Mouse (Mus musculus) ES-Bruce4 (cell line): ENCODE measurements around the gene Abca6. TPM values are rescaled to one million over a fixed set of nuclear protein-coding genes. Genes with fewer than 3 reads are reported as not detected.

Experiments used
- H3K27ac ChIP-seq: 2 replicates; pipeline ENCODE4 v1.5.1; 2012; ENCODE audit warnings: low read length, inconsistent platforms; ENCODE audit not compliant: insufficient read depth
- H3K27me3 ChIP-seq: 2 replicates; pipeline ENCODE4 v1.6.1; 2012; ENCODE audit warnings: mild to moderate bottlenecking, low read length, inconsistent platforms; ENCODE audit not compliant: control insufficient read depth, poor library complexity, insufficient read depth, severe bottlenecking
- H3K36me3 ChIP-seq: 2 replicates; pipeline ENCODE4 v1.6.1; 2012; ENCODE audit warnings: inconsistent platforms, mild to moderate bottlenecking, low read length, moderate library complexity; ENCODE audit not compliant: control insufficient read depth, poor library complexity, insufficient read depth, severe bottlenecking
- H3K4me1 ChIP-seq: one replicate; pipeline ENCODE4 v1.8.1; 2011; ENCODE audit warnings: low read length; ENCODE audit not compliant: control insufficient read depth, insufficient read depth
- H3K4me3 ChIP-seq: 2 replicates; pipeline ENCODE4 v1.5.1; 2011; ENCODE audit warnings: low read depth, mild to moderate bottlenecking, low read length
- H3K9ac ChIP-seq: 2 replicates; pipeline ENCODE4 v1.6.1; 2012; ENCODE audit warnings: low read depth, mild to moderate bottlenecking, inconsistent platforms; ENCODE audit not compliant: poor library complexity, severe bottlenecking
- H3K9me3 ChIP-seq: replicated peaks from 2 replicates; pipeline ENCODE4 v1.6.1; 2012; ENCODE audit warnings: mild to moderate bottlenecking, low read length, inconsistent platforms; ENCODE audit not compliant: control insufficient read depth, poor library complexity, insufficient read depth, severe bottlenecking
- CTCF ChIP-seq: IDR thresholded peaks from one replicate; pipeline ENCODE4 v1.8.1; 2011; ENCODE audit warnings: low read depth, low read length
- EP300 ChIP-seq: IDR thresholded peaks from 2 replicates; pipeline ENCODE4 v1.6.1; 2011; ENCODE audit warnings: low read depth, low read length; ENCODE audit not compliant: insufficient read depth
- POLR2A ChIP-seq: IDR thresholded peaks from one replicate; pipeline ENCODE4 v1.8.1; 2011; ENCODE audit warnings: low read length; ENCODE audit not compliant: insufficient read depth
- polyA plus RNA-seq: library from polyadenylated mRNA; stranded (reverse); fragments of >200 nt; gene quantifications from 2 replicates; pipeline ENCODE4 v1.2.4, GENCODE M21; 2011; ENCODE audit warnings: low read depth; ENCODE audit not compliant: missing spikeins, insufficient read depth, insufficient read length

Gene Abca6
- polyA plus RNA-seq, 1 experiment: not detected

GRCm38 (mm10) chr11:110284849-110285248 is 33.3 kb upstream of the Abca6 start:
- Histone ChIP-seq H3K27ac (no peak overlapping the region), H3K9me3 (no peaks in the 10 kb centered on the region), H3K36me3 (no peaks in the 10 kb centered on the region), H3K9ac (no peak overlapping the region), H3K4me1 (no peaks in the 10 kb centered on the region), H3K4me3 (no peak overlapping the region), H3K27me3 (no peaks in the 10 kb centered on the region)
- TF ChIP-seq POLR2A: no peak
- no peak for TF ChIP-seq EP300
- TF ChIP-seq CTCF: no peak

GRCm38 (mm10) chr11:110284185-110284787 is 32.7 kb upstream of the Abca6 start:
- no peak for TF ChIP-seq CTCF
- TF ChIP-seq EP300: no peak
- no peak for TF ChIP-seq POLR2A
- Histone ChIP-seq H3K36me3 (no peaks in the 10 kb centered on the region), H3K4me1 (no peaks in the 10 kb centered on the region), H3K9me3 (no peaks in the 10 kb centered on the region), H3K27me3 (no peaks in the 10 kb centered on the region), H3K4me3 (no peak overlapping the region), H3K9ac (no peak overlapping the region), H3K27ac (no peak overlapping the region)

- no peak overlapping the region for H3K9ac ChIP-seq
- H3K4me1 ChIP-seq: no peaks in the 10 kb centered on the region
- H3K27me3 ChIP-seq: no peaks in the 10 kb centered on the region
- H3K9me3 ChIP-seq: no peaks in the 10 kb centered on the region
- TF ChIP-seq POLR2A (no peak), EP300 (no peak), CTCF (no peak)
- H3K4me3 ChIP-seq: no peak overlapping the region
- H3K27ac ChIP-seq: no peak overlapping the region
- H3K36me3 ChIP-seq: no peaks in the 10 kb centered on the region
Measured at GRCm38 (mm10) chr11:110274794-110275193, 23.2 kb upstream of the Abca6 start.

DNA sequence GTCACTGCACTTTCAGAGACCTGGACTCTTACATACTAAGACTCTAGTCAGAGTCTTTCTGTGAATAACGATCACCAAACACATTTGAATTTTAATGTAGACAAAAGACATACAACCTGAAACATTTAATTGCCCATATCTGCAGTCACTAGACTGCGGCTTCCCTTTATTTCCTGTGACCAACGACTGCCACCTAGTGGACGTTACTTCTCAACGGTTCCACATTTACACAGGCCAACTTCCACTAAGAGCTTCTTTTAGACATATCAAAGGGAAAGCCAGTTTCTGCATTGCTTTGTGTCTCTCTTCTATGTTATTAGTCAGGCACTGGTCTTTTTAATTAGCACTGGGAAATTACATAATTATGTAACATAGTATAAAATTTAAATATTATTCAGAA is 20.2 kb upstream of the Abca6 start:
- no peaks in the 10 kb centered on the region for H3K4me1 ChIP-seq
- H3K27ac ChIP-seq: no peak overlapping the region
- H3K9ac ChIP-seq: no peak overlapping the region
- no peaks in the 10 kb centered on the region for H3K27me3 ChIP-seq
- no peaks in the 10 kb centered on the region for H3K9me3 ChIP-seq
- H3K4me3 ChIP-seq: no peak overlapping the region
- H3K36me3 ChIP-seq: no peaks in the 10 kb centered on the region
- TF ChIP-seq EP300 (no peak), POLR2A (no peak), CTCF (no peak)

DNA sequence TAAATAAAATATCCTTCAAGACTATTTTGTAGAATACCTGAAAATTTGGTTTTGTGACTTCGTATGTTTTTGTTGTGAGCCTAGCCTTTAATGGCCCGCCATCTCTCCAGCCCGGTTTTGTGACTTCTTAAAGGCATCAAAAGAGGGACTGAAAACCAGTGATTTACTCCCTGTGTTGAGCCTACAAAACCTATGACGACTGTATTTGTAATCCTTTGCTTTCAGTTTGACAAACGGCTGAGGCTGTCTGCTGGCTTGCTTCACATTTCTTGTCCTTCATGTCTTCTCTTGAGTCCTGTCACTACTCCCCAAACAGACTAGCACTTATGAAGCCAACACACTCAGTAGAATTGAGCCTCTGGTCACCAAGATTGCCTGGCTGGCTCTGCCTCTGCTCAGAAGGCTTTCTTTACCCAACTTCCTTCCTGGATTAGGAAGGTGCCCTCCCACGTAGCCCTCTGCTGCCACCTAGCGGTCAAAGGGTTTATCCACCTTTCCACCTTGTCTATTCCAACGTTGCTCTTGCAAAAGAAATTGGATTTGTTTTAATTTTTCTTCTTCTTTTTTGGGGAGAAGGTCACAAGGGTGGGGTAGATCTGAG is 16.8 kb upstream of the Abca6 start:
- H3K36me3 ChIP-seq: no peaks in the 10 kb centered on the region
- H3K9ac ChIP-seq: no peak overlapping the region
- TF ChIP-seq CTCF (peak; percentile 90), EP300 (no peak)
- H3K9me3 ChIP-seq: no peaks in the 10 kb centered on the region
- H3K27ac ChIP-seq: no peak overlapping the region
- H3K4me3 ChIP-seq: no peak overlapping the region
- H3K27me3 ChIP-seq: no peaks in the 10 kb centered on the region
- H3K4me1 ChIP-seq: no peaks in the 10 kb centered on the region

DNA sequence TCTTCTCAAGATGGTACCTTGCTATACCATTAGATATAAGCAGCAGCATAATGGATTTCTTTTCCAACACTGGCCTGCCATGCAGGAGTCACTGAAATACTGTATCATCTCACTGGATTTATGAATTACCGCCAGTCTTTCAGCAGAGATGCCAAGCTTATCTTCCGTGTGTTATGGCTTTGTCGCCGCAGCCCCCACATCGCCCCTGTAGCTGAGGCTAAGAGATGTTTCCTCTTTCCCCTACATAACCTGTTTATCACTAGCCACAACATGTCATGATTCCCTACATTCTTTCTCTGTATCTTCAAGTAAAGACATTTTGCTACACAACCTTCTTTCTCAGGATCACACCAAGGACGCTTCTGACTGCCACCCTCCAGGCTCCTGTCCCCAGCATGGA is 15.7 kb upstream of the Abca6 start:
- Histone ChIP-seq H3K27me3 (no peaks in the 10 kb centered on the region), H3K27ac (no peak overlapping the region), H3K36me3 (no peaks in the 10 kb centered on the region), H3K9ac (no peak overlapping the region), H3K4me3 (no peak overlapping the region), H3K9me3 (no peaks in the 10 kb centered on the region), H3K4me1 (no peaks in the 10 kb centered on the region)
- no peak for TF ChIP-seq EP300
- no peak for TF ChIP-seq CTCF
- no peak for TF ChIP-seq POLR2A

DNA sequence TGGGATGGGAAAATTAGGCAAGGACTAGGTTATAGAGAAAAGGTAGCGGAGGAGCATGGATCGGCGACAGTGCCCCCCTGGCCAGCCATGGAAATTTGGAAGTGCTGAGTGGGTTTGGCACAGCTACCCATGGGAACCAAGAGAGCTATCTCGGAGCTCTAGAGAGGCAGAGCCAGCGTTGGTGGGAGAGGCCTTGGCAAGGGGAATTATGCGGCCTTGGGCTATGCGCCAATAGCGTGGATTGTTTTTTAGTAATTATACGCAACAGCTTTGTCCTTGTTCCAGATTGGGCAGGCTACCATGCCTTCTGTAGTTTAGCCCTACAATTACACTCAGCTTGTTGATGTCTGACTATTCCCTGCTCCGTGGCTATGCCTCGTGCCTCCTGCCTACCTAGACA is 15.2 kb upstream of the Abca6 start:
- Histone ChIP-seq H3K36me3 (no peaks in the 10 kb centered on the region), H3K27ac (no peak overlapping the region), H3K4me1 (no peaks in the 10 kb centered on the region), H3K27me3 (no peaks in the 10 kb centered on the region), H3K4me3 (no peak overlapping the region), H3K9me3 (no peaks in the 10 kb centered on the region), H3K9ac (no peak overlapping the region)
- TF ChIP-seq POLR2A: no peak
- TF ChIP-seq EP300: no peak
- TF ChIP-seq CTCF: no peak
